ENCODE assay signal across 8 mouse cellular contexts in the genomic region with DNA sequence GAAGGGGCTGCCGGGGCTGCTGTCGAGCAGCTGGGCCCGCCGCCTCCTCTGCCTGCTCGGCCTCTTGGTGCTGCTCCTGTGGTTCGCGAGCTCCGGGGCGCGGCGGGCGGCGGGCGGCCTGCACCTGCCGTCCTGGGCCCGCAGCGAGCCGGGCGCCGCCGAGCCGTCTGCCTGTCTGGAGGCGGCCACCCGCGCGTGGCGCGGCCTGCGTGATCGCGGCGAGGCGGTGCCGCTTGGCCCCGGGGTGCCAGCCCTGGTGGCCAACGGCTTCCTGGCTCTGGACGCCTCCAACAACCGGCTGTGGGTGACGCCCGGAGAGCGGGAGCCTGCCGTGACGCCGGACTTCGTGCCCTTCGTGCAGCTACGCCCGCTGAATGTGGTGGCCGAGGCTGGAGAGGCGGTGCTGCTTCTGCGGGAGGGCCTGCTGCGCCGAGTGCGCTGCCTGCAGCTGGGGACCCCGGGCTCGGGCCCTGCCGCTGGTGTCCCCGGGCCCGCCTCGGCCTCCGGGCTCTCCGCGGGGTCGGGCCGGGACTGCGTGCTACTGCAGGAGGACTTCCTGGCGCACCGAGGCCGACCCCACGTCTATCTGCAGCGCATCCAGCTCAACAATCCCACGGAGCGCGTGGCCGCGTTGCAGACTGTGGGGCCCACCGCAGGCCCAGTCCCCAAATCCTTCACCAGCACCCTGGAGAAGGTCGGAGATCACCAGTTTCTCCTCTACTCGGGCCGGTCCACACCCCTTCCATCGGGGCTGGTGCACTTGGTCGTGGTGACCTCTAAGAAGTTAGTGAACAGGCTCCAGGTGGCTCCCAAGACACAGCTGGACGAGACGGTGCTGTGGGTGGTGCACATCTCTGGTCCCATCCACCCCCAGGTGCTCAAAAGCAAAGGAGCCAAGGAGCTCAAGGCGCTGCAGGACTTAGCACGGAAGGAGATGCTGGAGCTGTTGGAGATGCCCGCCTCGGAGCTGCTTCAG. TPM values are rescaled to one million over a fixed set of nuclear protein-coding genes. Genes with fewer than 3 reads are reported as not detected.
DNase-seq lines count a peak whose midpoint lies in the region; ATAC-seq and TF ChIP-seq lines count a peak whose summit lies in the region.

No protein-coding gene starts in this region.

- TF ChIP-seq EP300 in heart, adult 2 months (IDR thresholded peaks at IDR 0.05; ENCODE audit: insufficient read depth, low read depth, low read length): no peak
- TF ChIP-seq EP300 in MEL (IDR thresholded peaks at IDR 0.05; ENCODE audit: low read depth in 1 of 2, low read length in 2 of 2): no peak

- H3K36me3 ChIP-seq in heart, adult 2 months (ENCODE audit: control insufficient read depth, insufficient read depth, low read length): peaks cover 24% of the 10 kb centered on the region
- H3K36me3 ChIP-seq in MEL (ENCODE audit: control insufficient read depth in 1 of 2, insufficient read depth in 2 of 2, low read length in 2 of 2): peaks cover 0 to 8% of the 10 kb centered on the region in 2 experiments
- H3K36me3 ChIP-seq in intestine, postnatal 0 days (ENCODE audit: control insufficient read depth, insufficient read depth): peaks cover 24% of the 10 kb centered on the region

- H3K27ac ChIP-seq in heart, adult 2 months: peak overlapping the region; percentile 67
- peak overlapping the region; percentile 18; the same call in 1 of the 2 replicates for H3K27ac ChIP-seq in MEL (ENCODE audit: control insufficient read depth, low read depth, low read length)
- peak overlapping the region; percentile 94 for H3K27ac ChIP-seq in intestine, postnatal 0 days (ENCODE audit: low read depth, low read length)

- no peak for TF ChIP-seq RAD21 in MEL (IDR thresholded peaks at IDR 0.05; ENCODE audit: low read depth, low read length)

- peak in 1 of 2 experiments; percentile 41 for DNase-seq in heart, adult 2 months
- no peak for DNase-seq in heart, adult 8-10 months (ENCODE audit: low spot score)
- peak; percentile 37 for DNase-seq in MEL (ENCODE audit: low read depth, low spot score)
- peak; percentile 57 to 82 for DNase-seq in spleen, postnatal 4 days (ENCODE audit: low spot score in 2 of 2)
- no peak for DNase-seq in gastrocnemius, postnatal 36 days

- H3K9me3 ChIP-seq in MEL (replicated peaks; ENCODE audit: insufficient read depth, low read length): no peaks in the 10 kb centered on the region
- no peaks in the 10 kb centered on the region for H3K9me3 ChIP-seq in intestine, postnatal 0 days (ENCODE audit: control insufficient read depth)

- peak overlapping the region; percentile 95 for H3K9ac ChIP-seq in heart, adult 2 months (ENCODE audit: low read depth, low read length)
- peak overlapping the region; percentile 86 for H3K9ac ChIP-seq in MEL (ENCODE audit: control insufficient read depth, low read depth, low read length, poor library complexity, severe bottlenecking)
- H3K9ac ChIP-seq in intestine, postnatal 0 days (ENCODE audit: low read depth, low read length): peak overlapping the region; percentile 86

- 4% methylated on average over 88 of the region's 88 CpGs for WGBS in heart, adult 2 months
- 4% methylated on average over 81 of the region's 88 CpGs for WGBS in intestine, postnatal 0 days

- TF ChIP-seq POLR2A in heart, adult 2 months (IDR thresholded peaks at IDR 0.05; ENCODE audit: insufficient read depth, low read depth, low read length): no peak
- TF ChIP-seq POLR2A in MEL (IDR thresholded peaks at IDR 0.05; ENCODE audit: control insufficient read depth in 1 of 2, insufficient read depth in 1 of 2, low read depth in 1 of 2, low read length in 2 of 2, poor library complexity in 1 of 2): no peak

- TF ChIP-seq CTCF in heart, adult 2 months (IDR thresholded peaks at IDR 0.05): no peak
- TF ChIP-seq CTCF in MEL (IDR thresholded peaks at IDR 0.05 in 2 of 3, conservative IDR thresholded peaks at IDR 0.05 in 1 of 3; ENCODE audit: control insufficient read depth in 1 of 3, insufficient read depth in 1 of 3, low read depth in 2 of 3, low read length in 3 of 3, poor library complexity in 1 of 3, severe bottlenecking in 1 of 3): no peak
- TF ChIP-seq CTCF in intestine, postnatal 0 days (IDR thresholded peaks at IDR 0.05; ENCODE audit: low read depth): no peak

- H3K79me2 ChIP-seq in heart, adult 2 months (replicated peaks; ENCODE audit: control insufficient read depth, insufficient read depth, low read length): peaks cover 5% of the 10 kb centered on the region
- H3K79me2 ChIP-seq in MEL (ENCODE audit: control insufficient read depth, insufficient read depth, low read length, poor library complexity): peaks cover 36% of the 10 kb centered on the region

- H3K4me2 ChIP-seq in intestine, postnatal 0 days (replicated peaks; ENCODE audit: low read depth): peak overlapping the region; percentile 91

- ATAC-seq in erythroid progenitor cell, adult 5-6 weeks (replicated peaks; ENCODE audit: low FRiP score, poor library complexity, severe bottlenecking): peak; percentile 69
- peak; percentile 75 for ATAC-seq in intestine, postnatal 0 days
- ATAC-seq in megakaryocyte, adult 5-6 weeks (ENCODE audit: poor library complexity, severe bottlenecking): peak; percentile 9

- peaks cover 28% of the 10 kb centered on the region for H3K4me1 ChIP-seq in heart, adult 2 months (ENCODE audit: control insufficient read depth, insufficient read depth, low read length)
- peaks cover 7 to 30% of the 10 kb centered on the region in 2 experiments for H3K4me1 ChIP-seq in MEL (ENCODE audit: control insufficient read depth in 1 of 2, insufficient read depth in 2 of 2, low read length in 2 of 2)
- H3K4me1 ChIP-seq in intestine, postnatal 0 days (replicated peaks; ENCODE audit: control insufficient read depth, insufficient read depth, low read length): peaks cover 11% of the 10 kb centered on the region

- no peaks in the 10 kb centered on the region for H3K27me3 ChIP-seq in heart, adult 2 months (ENCODE audit: control insufficient read depth, insufficient read depth, low read length)
- no peaks in the 10 kb centered on the region for H3K27me3 ChIP-seq in MEL (ENCODE audit: control insufficient read depth in 1 of 2, insufficient read depth in 2 of 2, low read length in 2 of 2)
- H3K27me3 ChIP-seq in intestine, postnatal 0 days (replicated peaks; ENCODE audit: control insufficient read depth, insufficient read depth, low read length): no peaks in the 10 kb centered on the region

- intact Hi-C loops in heart, adult 2 months (cut with DNase I): no loop called here
- intact Hi-C loops in gastrocnemius, postnatal 36 days (cut with DNase I): no loop called here

- peak overlapping the region; percentile 84 for H3K4me3 ChIP-seq in heart, adult 2 months
- H3K4me3 ChIP-seq in MEL (ENCODE audit: control insufficient read depth in 1 of 2, insufficient read depth in 1 of 2, low read depth in 2 of 2, low read length in 2 of 2): peak overlapping the region; percentile 77 to 96
- peak overlapping the region; percentile 93 for H3K4me3 ChIP-seq in intestine, postnatal 0 days (ENCODE audit: low read depth, low read length)

RNA-seq across cellular contexts. Expression of a gene that starts 0.6 kb away (rescaled TPM):
- total RNA-seq in heart, adult 2 months (2021): 10 to 100 TPM; 38.9 to 41.9 TPM
- polyA plus RNA-seq in heart, adult 2 months (2012; rRNA removed): 41.2 and 42.3 TPM in 2 replicates
- 10 to 100 TPM; 35.8 to 43.1 (median 39.7) TPM for total RNA-seq in heart, adult 8-10 months (2022)
- total RNA-seq in MEL (2012; rRNA removed): 41.3 and 48.3 TPM in 2 replicates
- polyA plus RNA-seq in MEL (2012; ENCODE audit: insufficient read depth in 1 of 2, insufficient read length in 2 of 2, low read depth in 1 of 2, low replicate concordance in 2 of 2, missing spikeins in 1 of 2): 10 to 100 TPM in 1 of 2 experiments, not detected in 1; 59.9 TPM
- total RNA-seq in erythroid progenitor cell, adult 5-6 weeks (2015; ENCODE audit: low replicate concordance): 19.3 and 20.5 TPM in 2 replicates
- 17.7 and 18.9 TPM in 2 replicates for total RNA-seq in erythroid progenitor cell, adult 5-6 weeks (2017; ENCODE audit: low replicate concordance)
- polyA plus RNA-seq in intestine, postnatal 0 days (2015; fragmentation: Nextera tagmentation; extraction: Ambion mirVana): 25.7 and 26.3 TPM in 2 replicates
- total RNA-seq in megakaryocyte, adult 5-6 weeks (2015): 39.4 and 41.4 TPM in 2 replicates
- total RNA-seq in megakaryocyte, adult 5-6 weeks (2017): 42.1 and 45.5 TPM in 2 replicates
- total RNA-seq in gastrocnemius, postnatal 36 days (2021): 10 to 100 TPM; 17.9 to 21.4 TPM

RNA-seq across cellular contexts. Expression of a gene that starts 4.8 kb away (rescaled TPM):
- total RNA-seq in heart, adult 2 months (2021): 10 to 100 TPM; 62.4 to 65.8 TPM
- polyA plus RNA-seq in heart, adult 2 months (2012; rRNA removed): 88.6 and 123 TPM in 2 replicates
- total RNA-seq in heart, adult 8-10 months (2022): 10 to 100 TPM; 52.7 to 66.9 (median 61.3) TPM
- total RNA-seq in MEL (2012; rRNA removed): 7.2 and 8.2 TPM in 2 replicates
- polyA plus RNA-seq in MEL (2012; ENCODE audit: insufficient read depth in 1 of 2, insufficient read length in 2 of 2, low read depth in 1 of 2, low replicate concordance in 2 of 2, missing spikeins in 1 of 2): 10 to 100 TPM in 1 of 2 experiments, not detected in 1; 20.8 TPM
- 3.6 and 5.9 TPM in 2 replicates for total RNA-seq in erythroid progenitor cell, adult 5-6 weeks (2015; ENCODE audit: low replicate concordance)
- 4.8 and 5.5 TPM in 2 replicates for total RNA-seq in erythroid progenitor cell, adult 5-6 weeks (2017; ENCODE audit: low replicate concordance)
- 28.0 and 28.8 TPM in 2 replicates for polyA plus RNA-seq in intestine, postnatal 0 days (2015; fragmentation: Nextera tagmentation; extraction: Ambion mirVana)
- 10.5 TPM in 2 replicates for total RNA-seq in megakaryocyte, adult 5-6 weeks (2015)
- total RNA-seq in megakaryocyte, adult 5-6 weeks (2017): 22.9 and 25.7 TPM in 2 replicates
- 10 to 100 TPM; 21.8 to 25.6 TPM for total RNA-seq in gastrocnemius, postnatal 36 days (2021)

RNA-seq across cellular contexts. Expression of a gene that starts 36.8 kb away (rescaled TPM):
- total RNA-seq in heart, adult 2 months (2021): 100 to 1,000 TPM; 626 to 697 TPM
- 395 and 619 TPM in 2 replicates for polyA plus RNA-seq in heart, adult 2 months (2012; rRNA removed)
- total RNA-seq in heart, adult 8-10 months (2022): 100 to 1,000 TPM; 664 to 803 (median 747) TPM
- total RNA-seq in MEL (2012; rRNA removed): 16.0 and 19.0 TPM in 2 replicates
- polyA plus RNA-seq in MEL (2012; ENCODE audit: insufficient read depth in 1 of 2, insufficient read length in 2 of 2, low read depth in 1 of 2, low replicate concordance in 2 of 2, missing spikeins in 1 of 2): 10 to 100 TPM in 1 of 2 experiments, not detected in 1; 32.8 TPM
- 15.1 and 18.0 TPM in 2 replicates for total RNA-seq in erythroid progenitor cell, adult 5-6 weeks (2015; ENCODE audit: low replicate concordance)
- 6.8 and 17.8 TPM in 2 replicates for total RNA-seq in erythroid progenitor cell, adult 5-6 weeks (2017; ENCODE audit: low replicate concordance)
- polyA plus RNA-seq in intestine, postnatal 0 days (2015; fragmentation: Nextera tagmentation; extraction: Ambion mirVana): 44.2 and 46.9 TPM in 2 replicates
- total RNA-seq in megakaryocyte, adult 5-6 weeks (2015): 12.5 and 12.7 TPM in 2 replicates
- total RNA-seq in megakaryocyte, adult 5-6 weeks (2017): 15.7 and 17.4 TPM in 2 replicates
- 100 to 1,000 TPM; 406 to 426 TPM for total RNA-seq in gastrocnemius, postnatal 36 days (2021)

RNA-seq across cellular contexts. Expression of a gene that starts 44.3 kb away (rescaled TPM):
- 100 to 1,000 TPM; 117 to 262 TPM for total RNA-seq in heart, adult 2 months (2021)
- polyA plus RNA-seq in heart, adult 2 months (2012; rRNA removed): 204 and 212 TPM in 2 replicates
- 100 to 1,000 TPM; 107 to 313 (median 216) TPM for total RNA-seq in heart, adult 8-10 months (2022)
- not detected in 2 replicates for total RNA-seq in MEL (2012; rRNA removed)
- not detected for polyA plus RNA-seq in MEL (2012; ENCODE audit: insufficient read depth in 1 of 2, insufficient read length in 2 of 2, low read depth in 1 of 2, low replicate concordance in 2 of 2, missing spikeins in 1 of 2)
- not detected in 2 replicates for total RNA-seq in erythroid progenitor cell, adult 5-6 weeks (2015; ENCODE audit: low replicate concordance)
- not detected in 2 replicates for total RNA-seq in erythroid progenitor cell, adult 5-6 weeks (2017; ENCODE audit: low replicate concordance)
- polyA plus RNA-seq in intestine, postnatal 0 days (2015; fragmentation: Nextera tagmentation; extraction: Ambion mirVana): not detected in 2 replicates
- not detected in 2 replicates for total RNA-seq in megakaryocyte, adult 5-6 weeks (2015)
- not detected in 2 replicates for total RNA-seq in megakaryocyte, adult 5-6 weeks (2017)
- not detected for total RNA-seq in gastrocnemius, postnatal 36 days (2021)

RNA-seq across cellular contexts. Expression of a gene that starts 59.2 kb away (rescaled TPM):
- 1,000 to 10,000 TPM; 1,237 to 1,820 TPM for total RNA-seq in heart, adult 2 months (2021)
- 4,085 and 4,474 TPM in 2 replicates for polyA plus RNA-seq in heart, adult 2 months (2012; rRNA removed)
- total RNA-seq in heart, adult 8-10 months (2022): 1,000 to 10,000 TPM; 1,499 to 1,940 (median 1,728) TPM
- total RNA-seq in MEL (2012; rRNA removed): not detected in 2 replicates
- polyA plus RNA-seq in MEL (2012; ENCODE audit: insufficient read depth in 1 of 2, insufficient read length in 2 of 2, low read depth in 1 of 2, low replicate concordance in 2 of 2, missing spikeins in 1 of 2): under 1 TPM in 1 of 2 experiments, not detected in 1; 0.26 TPM
- total RNA-seq in erythroid progenitor cell, adult 5-6 weeks (2015; ENCODE audit: low replicate concordance): not detected in 2 replicates
- total RNA-seq in erythroid progenitor cell, adult 5-6 weeks (2017; ENCODE audit: low replicate concordance): not detected in 2 replicates
- 1.4 TPM in 2 replicates for polyA plus RNA-seq in intestine, postnatal 0 days (2015; fragmentation: Nextera tagmentation; extraction: Ambion mirVana)
- not detected in 2 replicates for total RNA-seq in megakaryocyte, adult 5-6 weeks (2015)
- total RNA-seq in megakaryocyte, adult 5-6 weeks (2017): not detected in 2 replicates
- total RNA-seq in gastrocnemius, postnatal 36 days (2021): not detected

Comparison
In these comparisons a context has a peak if more than half of its experiments do, and no peak if none do; other contexts are left out.
1. DNase-seq: peak in MEL (single experiment) and spleen, postnatal 4 days (2 of 2); none in heart, adult 8-10 months (single experiment) and gastrocnemius, postnatal 36 days (0 of 2).
2. H3K27ac ChIP-seq: peak in every context shown above with its lines; median percentile 94 in intestine, postnatal 0 days; 67 in heart, adult 2 months; 18 in MEL.
3. ATAC-seq: peak in every context shown above with its lines; median percentile 75 in intestine, postnatal 0 days; 69 in erythroid progenitor cell, adult 5-6 weeks; 9 in megakaryocyte, adult 5-6 weeks.
4. RNA of a gene that starts 36.8 kb away (total RNA-seq): 664 to 803 TPM in heart, adult 8-10 months, 626 to 697 TPM in heart, adult 2 months and 406 to 426 TPM in gastrocnemius, postnatal 36 days; 16.0 to 19.0 TPM in MEL, 6.8 to 18.0 TPM in erythroid progenitor cell, adult 5-6 weeks and 12.5 to 17.4 TPM in megakaryocyte, adult 5-6 weeks; every median in the first group is over 10 times any median in the second.
5. Peak in every context shown above with its lines, with median percentiles within 50 percentile points of each other: H3K4me3 ChIP-seq and H3K9ac ChIP-seq.